Mouse (Mus musculus): Measurements from ENCODE around the gene AI464131. TPM values are rescaled to one million over a fixed set of nuclear protein-coding genes. Genes with fewer than 3 reads are reported as not detected.

AI464131 gene
- total and polyA plus RNA-seq, 3 experiments, result 1.2 to 2.2 TPM; not detected in 1

DNA sequence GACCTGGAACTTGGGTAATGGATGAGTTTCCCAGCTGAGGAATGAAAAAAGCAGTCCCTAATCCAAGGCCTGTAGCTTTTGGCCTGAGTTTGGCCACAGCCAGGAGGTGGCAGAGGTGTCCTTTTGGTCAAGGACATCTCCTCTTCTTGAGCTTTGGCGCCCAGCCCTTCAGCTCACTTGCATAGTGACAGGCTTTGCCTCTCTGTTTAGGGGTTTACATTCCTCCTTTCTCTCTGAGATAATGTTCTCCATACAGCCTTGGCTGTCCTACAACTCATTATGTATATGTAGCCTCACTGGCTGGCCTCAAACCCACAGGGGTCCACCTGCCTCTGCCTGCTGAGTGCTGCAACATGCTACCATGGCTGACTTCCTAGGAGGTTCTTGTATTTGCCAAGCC is 44.2 kb upstream of the AI464131 start:
- TF ChIP-seq MAZ (IDR thresholded peaks at IDR 0.05; ENCODE audit: low read depth, low read length) (no peak), GABPA (IDR thresholded peaks at IDR 0.05; ENCODE audit: low read depth, low read length) (no peak), USF2 (IDR thresholded peaks at IDR 0.05; ENCODE audit: borderline replicate concordance in 1 of 2, insufficient read depth in 1 of 2, low read depth in 1 of 2, low read length in 2 of 2) (no peak), MEF2A (IDR thresholded peaks at IDR 0.05; ENCODE audit: extremely low read depth, insufficient replicate concordance, low read depth, low read length, poor library complexity, severe bottlenecking) (no peak), CHD2 (IDR thresholded peaks at IDR 0.05; ENCODE audit: low read length) (no peak), JUND (IDR thresholded peaks at IDR 0.05; ENCODE audit: low read depth, low read length) (no peak), ETS1 (IDR thresholded peaks at IDR 0.05; ENCODE audit: low read depth, low read length) (no peak), SIN3A (IDR thresholded peaks at IDR 0.05; ENCODE audit: low read length) (no peak), RAD21 (IDR thresholded peaks at IDR 0.05; ENCODE audit: low read depth, low read length) (no peak), EP300 (IDR thresholded peaks at IDR 0.05; ENCODE audit: low read depth in 1 of 2, low read length in 2 of 2) (no peak), ZNF384 (IDR thresholded peaks at IDR 0.05; ENCODE audit: low read depth, low read length) (no peak), KAT2A (conservative IDR thresholded peaks at IDR 0.05; ENCODE audit: low read depth, low read length) (no peak), SMC3 (IDR thresholded peaks at IDR 0.05; ENCODE audit: low read depth, low read length) (no peak), NELFE (IDR thresholded peaks at IDR 0.05; ENCODE audit: low read depth, low read length) (no peak), MYB (IDR thresholded peaks at IDR 0.05; ENCODE audit: low read depth, low read length) (no peak)
- H3K79me2 ChIP-seq (ENCODE audit: control insufficient read depth, insufficient read depth, low read length, poor library complexity), result no peaks in the 10 kb centered on the region
- no peak for DNase-seq (ENCODE audit: low read depth, low spot score)
- no peaks in the 10 kb centered on the region for H3K9me3 ChIP-seq (replicated peaks; ENCODE audit: insufficient read depth, low read length)
- no peak overlapping the region for H3K9ac ChIP-seq (ENCODE audit: control insufficient read depth, low read depth, low read length, poor library complexity, severe bottlenecking)
- H3K27me3 ChIP-seq (ENCODE audit: control insufficient read depth in 1 of 2, insufficient read depth in 2 of 2, low read length in 2 of 2), result no peaks in the 10 kb centered on the region
- H3K4me3 ChIP-seq (ENCODE audit: control insufficient read depth in 1 of 2, insufficient read depth in 1 of 2, low read depth in 2 of 2, low read length in 2 of 2), result no peak overlapping the region
- H3K27ac ChIP-seq (ENCODE audit: control insufficient read depth, low read depth, low read length), result no peak overlapping the region
- H3K36me3 ChIP-seq (ENCODE audit: control insufficient read depth in 1 of 2, insufficient read depth in 2 of 2, low read length in 2 of 2), result no peaks in the 10 kb centered on the region
- peaks cover 0 to 6% of the 10 kb centered on the region in 2 experiments; a peak in 2 of 4 replicates for H3K4me1 ChIP-seq (ENCODE audit: control insufficient read depth in 1 of 2, insufficient read depth in 2 of 2, low read length in 2 of 2)

DNA sequence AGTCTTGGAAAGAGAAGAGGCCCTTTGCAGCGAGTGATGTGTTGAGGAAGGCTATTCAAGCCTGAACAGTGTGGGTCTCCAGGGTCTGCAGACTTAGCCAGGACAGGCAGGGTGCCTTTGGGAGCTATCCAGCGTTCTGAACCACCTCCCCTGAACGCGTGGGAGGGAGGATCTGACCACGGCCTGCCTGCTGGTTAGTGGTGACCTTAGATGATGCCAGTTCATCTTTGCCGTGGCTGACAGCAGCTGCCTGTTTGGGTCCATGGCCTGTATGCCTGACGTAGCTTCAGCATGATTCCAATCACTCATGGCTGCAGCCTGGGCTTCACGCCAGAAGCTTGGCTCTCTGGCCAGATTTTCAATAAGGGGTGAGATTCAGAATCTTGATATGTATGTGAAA is 43.1 kb upstream of the AI464131 start:
- H3K4me1 ChIP-seq (ENCODE audit: control insufficient read depth in 1 of 2, insufficient read depth in 2 of 2, low read length in 2 of 2), result peaks cover 0 to 6% of the 10 kb centered on the region in 2 experiments; a peak in 2 of 4 replicates
- H3K79me2 ChIP-seq (ENCODE audit: control insufficient read depth, insufficient read depth, low read length, poor library complexity), result no peaks in the 10 kb centered on the region
- H3K36me3 ChIP-seq (ENCODE audit: control insufficient read depth in 1 of 2, insufficient read depth in 2 of 2, low read length in 2 of 2), result no peaks in the 10 kb centered on the region
- TF ChIP-seq SIN3A (IDR thresholded peaks at IDR 0.05; ENCODE audit: low read length), result 0 out of 2 replicates have a peak, but pooled peaks have one; percentile 16
- no peak for TF ChIP-seq ZNF384 (IDR thresholded peaks at IDR 0.05; ENCODE audit: low read depth, low read length)
- TF ChIP-seq UBTF (IDR thresholded peaks at IDR 0.05; ENCODE audit: borderline replicate concordance, insufficient read depth, low read depth, low read length), result no peak
- no peak for TF ChIP-seq SMC3 (IDR thresholded peaks at IDR 0.05; ENCODE audit: low read depth, low read length)
- no peak for TF ChIP-seq EP300 (IDR thresholded peaks at IDR 0.05; ENCODE audit: low read depth in 1 of 2, low read length in 2 of 2)
- no peak for TF ChIP-seq CHD1 (IDR thresholded peaks at IDR 0.05; ENCODE audit: low read depth, low read length)
- no peak for TF ChIP-seq ETS1 (IDR thresholded peaks at IDR 0.05; ENCODE audit: low read depth, low read length)
- no peak overlapping the region for H3K9ac ChIP-seq (ENCODE audit: control insufficient read depth, low read depth, low read length, poor library complexity, severe bottlenecking)
- no peaks in the 10 kb centered on the region for H3K27me3 ChIP-seq (ENCODE audit: control insufficient read depth in 1 of 2, insufficient read depth in 2 of 2, low read length in 2 of 2)
- H3K27ac ChIP-seq (ENCODE audit: control insufficient read depth, low read depth, low read length), result no peak overlapping the region
- peak; percentile 52 for DNase-seq (ENCODE audit: low read depth, low spot score)
- no peaks in the 10 kb centered on the region for H3K9me3 ChIP-seq (replicated peaks; ENCODE audit: insufficient read depth, low read length)
- H3K4me3 ChIP-seq (ENCODE audit: control insufficient read depth in 1 of 2, insufficient read depth in 1 of 2, low read depth in 2 of 2, low read length in 2 of 2), result no peak overlapping the region
